Mouse (Mus musculus): ENCODE data around the gene Gimap7. TPM values are rescaled to one million over a fixed set of nuclear protein-coding genes. Genes with fewer than 3 reads are reported as not detected.
"Not testable (repeated sequence)": the region's sequence is repeated elsewhere in the genome, so short reads cannot be mapped to it uniquely, and the experiment has no call there.

Gene Gimap7
- total RNA-seq (2021), result not detected
- long read RNA-seq, experiment 1, result 0 reads
- long read RNA-seq, experiment 2, result 0 reads

DNA sequence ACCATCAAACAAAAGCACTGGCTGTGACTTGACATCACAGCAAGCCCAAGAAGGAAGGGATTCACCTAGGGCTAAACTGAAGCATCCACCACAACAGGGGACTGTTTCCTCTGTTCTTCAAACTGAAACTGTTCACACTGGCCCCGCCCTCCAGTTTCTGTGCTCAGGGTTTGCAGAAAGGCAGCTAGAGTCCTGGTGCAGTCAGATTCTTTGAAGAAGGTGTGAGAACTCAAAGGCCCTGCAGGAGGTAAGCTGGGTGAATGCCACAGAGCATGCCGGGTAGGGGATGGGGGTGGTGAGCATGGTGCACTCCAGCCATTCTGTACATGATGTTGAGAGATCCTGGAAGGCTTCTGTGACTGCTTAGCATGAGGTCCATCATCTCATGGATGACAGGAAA is at the start of gene Gimap7, which contains the start of gene Gm28053:
Gimap7 (plus strand) TSS at position 167 of the 400 bp plus-strand sequence.
Gm28053 (plus strand) TSS at position 153 of the 400 bp plus-strand sequence.
- no peak for DNase-seq

DNA sequence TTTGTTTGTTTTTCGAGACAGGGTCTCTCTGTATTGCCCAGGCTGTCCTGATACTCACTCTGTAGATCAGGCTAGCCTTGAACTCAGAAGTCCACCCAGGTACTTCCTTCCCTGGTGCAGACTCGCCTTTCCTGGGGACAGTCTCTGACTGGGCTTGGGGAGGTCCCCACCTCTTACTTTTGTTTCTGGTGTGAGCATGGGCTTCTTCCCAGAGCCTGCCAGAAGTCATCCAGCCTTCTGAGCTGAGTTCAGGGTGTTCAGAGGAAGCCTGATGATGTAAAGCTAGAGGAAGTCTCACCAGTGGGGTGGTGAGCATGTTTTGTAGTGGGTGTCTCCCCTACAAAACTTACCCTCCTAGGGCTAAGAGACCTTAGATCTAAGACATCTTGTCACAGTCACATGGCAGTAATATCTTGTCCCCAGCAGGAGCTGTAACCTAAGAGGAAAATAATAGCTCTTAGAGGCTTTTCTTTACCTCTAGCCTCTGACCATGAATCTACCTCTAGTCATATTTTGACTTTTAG is 48.9 kb upstream of the Gimap7 start:
- DNase-seq, result no peak

DNA sequence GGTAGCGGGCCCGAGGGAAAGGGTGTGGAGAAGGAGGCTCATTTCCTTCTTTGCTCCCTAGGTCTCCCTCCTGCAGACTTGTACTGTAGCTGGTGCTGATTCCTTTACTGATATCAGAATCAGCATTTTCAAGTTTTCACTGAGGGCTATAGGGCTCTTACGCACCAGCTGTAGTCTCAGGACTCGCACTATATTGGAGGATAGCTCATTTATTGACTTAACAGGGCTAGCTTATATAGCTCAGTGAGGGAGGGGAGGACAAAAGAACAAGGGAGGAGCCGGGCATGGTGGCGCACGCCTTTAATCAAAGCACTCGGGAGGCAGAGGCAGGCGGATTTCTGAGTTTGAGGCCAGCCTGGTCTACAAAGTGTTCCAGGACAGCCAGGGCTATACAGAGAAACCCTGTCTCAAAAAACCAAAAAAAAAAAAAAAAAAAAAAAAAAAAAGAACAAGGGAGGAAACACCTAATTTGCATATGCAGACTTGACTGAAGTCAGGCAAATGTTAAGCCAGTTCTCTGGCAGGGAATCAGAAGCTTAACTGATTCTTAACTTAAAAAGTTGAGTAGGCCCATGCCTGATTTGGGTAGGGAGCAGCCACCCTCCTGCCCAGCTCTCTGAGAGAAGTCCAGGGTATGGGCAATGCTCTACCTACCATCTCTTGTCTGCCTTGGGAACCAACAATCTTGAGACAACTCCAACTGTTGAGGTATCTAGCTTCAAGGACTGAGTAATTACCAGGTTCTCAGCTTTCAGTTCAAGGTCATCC is 43.9 kb upstream of the Gimap7 start:
- DNase-seq, result no peak

DNA sequence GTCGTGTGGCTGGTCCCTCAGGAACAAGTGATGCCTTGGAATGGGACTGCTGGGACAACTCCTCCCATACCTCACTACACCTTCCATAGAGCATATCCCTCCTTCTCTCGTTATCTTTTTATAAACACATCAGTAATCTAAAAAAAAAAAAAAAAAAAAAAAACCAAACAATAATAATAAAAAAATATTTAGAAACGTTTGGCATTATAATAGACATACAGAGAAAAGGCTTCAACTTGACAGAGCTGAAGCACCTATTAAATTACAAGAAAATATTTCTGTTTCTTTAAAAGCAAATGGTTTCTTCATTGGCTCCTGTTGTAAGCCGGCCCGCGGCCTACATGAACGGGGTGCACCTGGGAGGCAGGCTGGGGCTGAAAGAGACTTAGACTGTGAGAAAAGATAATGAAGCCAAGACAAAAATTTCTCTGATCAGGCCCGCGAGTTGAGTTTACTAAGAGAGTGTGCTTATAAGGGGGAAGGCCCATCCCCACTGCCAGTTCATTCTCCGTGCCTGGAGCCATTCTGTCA is 43.0 kb upstream of the Gimap7 start:
- DNase-seq, result no peak

DNA sequence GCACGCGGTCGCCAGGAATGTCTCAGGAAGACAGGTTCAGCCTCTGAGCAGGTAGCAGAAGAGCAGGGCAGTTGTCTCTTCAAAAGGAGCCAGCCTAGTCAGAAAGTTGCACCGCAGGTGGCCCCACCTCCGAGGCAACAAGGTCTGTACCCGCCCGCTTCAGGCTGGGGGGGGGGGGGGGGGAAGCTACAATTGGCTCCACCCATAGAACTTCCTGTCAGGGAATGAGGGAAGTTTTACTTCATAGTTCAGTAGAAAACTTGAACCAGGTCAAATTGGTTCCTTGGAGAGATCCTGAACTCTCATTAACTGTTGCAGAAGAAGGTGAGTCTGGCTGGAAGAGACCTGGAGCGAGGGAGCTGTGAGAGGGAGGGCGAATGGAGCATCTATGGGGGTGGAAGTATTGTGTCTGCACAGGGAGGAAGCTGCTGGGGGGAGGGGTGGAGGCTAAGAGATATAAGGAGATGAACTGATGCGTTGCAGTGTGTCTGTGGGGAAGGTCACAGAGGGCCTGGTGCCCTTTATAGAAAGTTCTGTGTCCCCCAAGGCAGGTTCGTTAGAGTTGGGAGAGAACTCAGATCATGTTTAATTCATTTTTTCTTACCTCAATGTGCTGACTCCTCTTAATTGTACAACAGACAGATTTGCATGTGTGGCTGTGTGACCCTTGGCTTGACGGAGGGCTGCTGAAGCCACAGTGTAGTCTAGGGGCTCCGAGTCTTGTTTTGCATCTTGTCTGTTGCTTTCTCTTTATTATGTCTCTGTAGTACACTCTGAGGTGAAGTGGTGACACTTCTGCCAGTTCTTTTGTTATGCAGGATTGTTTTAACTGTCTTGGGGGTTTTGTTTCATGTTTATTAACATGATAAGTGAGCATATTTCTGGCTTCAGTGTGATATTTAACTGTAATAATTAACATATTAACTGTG is 42.2 kb upstream of the Gimap7 start, which contains the start of gene Gimap9:
Gimap9 (plus strand) TSS at position 199 of the 929 bp plus-strand sequence.
- no peak for DNase-seq

DNA sequence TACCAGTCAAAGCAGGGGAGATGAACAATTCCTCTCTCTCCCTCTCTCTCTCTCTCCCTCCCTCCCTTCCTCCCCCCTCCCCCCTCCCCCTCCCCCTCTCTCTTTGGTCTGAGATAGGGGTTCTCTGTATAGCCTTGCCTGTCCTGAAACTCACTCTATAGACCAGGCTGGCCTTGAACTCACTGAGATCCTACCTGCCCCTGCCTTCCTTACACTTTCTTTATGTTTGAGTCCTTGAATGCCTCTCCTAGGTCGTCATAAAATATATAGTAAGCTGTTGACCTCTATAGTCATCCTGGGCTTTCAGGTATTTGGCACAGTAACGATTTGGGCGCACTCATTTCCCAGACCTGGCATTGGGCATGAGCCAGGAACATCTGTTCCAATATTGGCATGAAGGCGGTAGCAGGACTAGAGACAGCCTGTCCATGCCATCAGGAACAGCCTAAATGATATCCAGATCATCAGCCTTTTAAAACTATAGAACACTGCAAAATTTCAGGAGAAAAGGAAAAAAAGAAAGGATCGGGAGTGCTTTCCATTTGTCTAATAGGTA is 41.5 kb upstream of the Gimap7 start:
- DNase-seq, result no peak

DNA sequence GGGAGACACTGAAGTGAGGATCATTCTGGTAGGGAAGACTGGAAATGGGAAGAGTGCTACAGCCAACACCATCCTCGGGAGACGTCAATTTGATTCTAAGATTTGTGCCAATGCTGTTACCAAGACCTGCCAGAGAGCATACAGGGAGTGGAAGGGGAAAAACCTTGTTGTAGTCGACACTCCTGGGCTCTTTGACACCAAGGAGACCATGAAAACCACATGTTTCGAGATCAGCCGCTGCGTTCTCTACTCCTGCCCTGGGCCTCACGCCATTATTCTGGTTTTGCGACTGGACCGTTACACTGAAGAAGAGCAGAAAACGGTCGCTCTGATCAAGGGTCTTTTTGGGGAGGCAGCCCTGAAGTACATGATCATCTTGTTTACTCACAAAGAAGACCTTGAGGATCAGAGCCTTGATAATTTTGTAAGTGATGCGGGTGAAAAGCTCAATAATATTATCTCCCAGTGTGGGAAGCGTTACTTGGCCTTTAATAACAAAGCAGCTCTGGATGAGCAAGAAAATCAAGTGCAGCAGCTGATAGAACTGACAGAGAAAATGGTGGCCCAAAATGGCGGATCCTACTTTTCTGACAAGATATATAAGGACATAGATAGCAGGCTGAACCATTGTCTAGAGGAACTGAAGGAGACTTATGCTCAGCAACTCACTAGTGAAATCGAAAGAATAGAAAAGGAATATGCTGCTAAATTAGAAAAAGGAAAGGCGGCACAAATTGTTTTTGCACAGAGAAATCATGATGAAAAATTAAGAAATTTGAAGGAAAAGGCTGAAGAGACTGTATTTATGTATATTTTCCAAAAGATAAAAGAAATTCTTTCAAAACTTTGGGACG is 40.7 kb upstream of the Gimap7 start:
- DNase-seq, result no peak

DNA sequence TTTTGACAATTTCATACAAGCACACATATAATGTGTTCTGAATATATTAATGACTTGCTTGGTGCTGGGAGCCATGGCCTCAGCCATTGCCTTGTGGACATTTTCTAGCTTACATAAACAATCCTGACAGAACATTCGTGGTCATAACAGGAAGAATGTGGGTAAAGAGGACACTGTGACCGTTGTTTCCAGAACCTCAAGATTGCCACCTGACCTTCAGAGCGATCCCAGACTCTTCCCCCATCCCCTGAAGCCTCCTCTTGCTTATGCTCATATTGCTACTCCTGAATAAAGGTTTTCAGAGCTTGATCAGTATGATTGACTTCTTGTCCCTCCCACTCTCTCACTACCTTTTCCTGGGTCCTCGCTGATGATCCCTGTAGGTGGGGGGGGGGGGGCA is 40.0 kb upstream of the Gimap7 start:
- DNase-seq, result no peak

DNA sequence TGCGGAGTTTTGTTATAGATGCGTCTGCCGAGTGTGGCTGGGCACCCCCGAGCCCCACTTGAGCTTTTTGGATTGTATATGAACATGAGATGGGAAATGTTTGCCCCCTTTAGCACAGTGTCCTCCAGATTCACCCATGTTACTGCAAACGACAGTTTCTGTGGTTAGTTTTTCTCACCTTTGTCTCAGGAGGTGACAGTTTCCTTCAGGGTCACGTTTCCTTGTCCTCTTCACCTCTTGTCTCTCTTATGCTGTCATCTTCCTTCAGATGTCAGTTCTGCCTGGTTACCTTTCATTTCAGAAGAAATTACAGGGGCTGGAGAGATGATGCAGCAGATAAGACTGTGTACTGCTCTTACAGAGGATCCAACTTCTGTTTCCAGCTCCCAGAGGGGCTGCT is 38.7 kb upstream of the Gimap7 start:
- DNase-seq, result no peak

DNA sequence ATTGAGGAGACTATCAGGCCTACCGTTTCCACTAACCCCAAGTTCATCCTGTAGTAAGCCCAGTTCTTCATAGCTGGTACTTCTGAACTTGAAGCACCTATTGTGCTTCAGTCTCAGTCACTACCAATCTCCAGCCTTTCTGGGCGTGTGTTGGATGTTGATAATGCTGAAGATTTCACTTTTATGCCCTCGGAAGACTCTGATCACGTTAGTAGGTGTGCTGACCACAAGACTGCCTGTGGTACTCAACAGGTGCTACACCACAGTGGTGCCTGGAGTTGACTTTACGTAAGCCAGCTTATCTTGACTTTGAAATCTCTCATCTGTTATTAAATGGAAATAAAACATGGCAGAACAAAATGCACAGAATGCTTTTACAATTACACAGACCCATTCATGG is 38.0 kb upstream of the Gimap7 start:
- no peak for DNase-seq

DNA sequence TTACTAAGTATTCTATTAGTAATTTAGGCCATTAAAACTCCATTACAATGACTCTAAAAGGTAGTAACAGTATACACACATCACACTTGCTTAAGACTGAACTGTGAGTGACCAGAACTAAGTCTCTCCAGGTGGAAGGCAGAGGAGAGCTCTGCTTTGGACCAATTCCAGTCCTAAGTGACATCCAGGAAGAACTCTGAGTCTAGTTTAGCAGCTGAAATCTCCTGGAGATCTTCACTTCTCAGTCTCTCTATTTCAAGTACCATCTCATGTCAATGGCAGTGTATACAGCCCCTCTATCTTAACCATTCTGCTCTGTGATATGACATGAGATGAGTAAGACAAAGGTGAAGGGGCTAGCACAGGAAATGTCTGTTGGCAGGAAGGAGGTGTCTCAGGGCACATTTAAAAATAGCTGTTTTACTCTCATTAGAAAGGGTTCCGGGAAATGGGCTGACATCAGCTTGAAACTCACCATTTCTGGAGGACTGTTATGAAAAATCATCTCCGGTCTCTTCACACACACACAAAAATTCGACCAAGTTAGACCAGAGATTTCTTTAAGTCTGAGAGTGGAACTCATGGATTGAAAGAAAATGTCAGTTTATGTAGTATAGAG is 36.8 kb upstream of the Gimap7 start:
- DNase-seq, result no peak

DNA sequence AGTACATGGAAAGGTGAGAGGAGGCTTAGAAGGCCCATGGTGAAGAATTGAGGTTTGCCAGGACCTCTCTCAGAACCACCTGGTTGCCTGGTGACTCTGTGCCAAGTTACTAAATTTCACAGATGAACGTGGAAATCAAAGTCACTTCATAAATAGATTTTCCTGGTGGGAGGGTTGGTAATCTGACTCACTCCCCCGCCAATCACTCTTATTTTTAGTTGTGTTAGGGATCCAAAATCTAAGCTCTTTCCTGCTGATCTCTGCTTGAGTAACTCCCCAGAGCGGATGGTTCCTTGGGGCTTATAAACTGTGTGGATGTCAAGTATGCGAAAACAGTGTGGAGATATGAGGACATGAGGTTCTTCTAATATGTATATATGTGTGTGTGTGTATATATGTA is 36.1 kb upstream of the Gimap7 start:
- no peak for DNase-seq

DNA sequence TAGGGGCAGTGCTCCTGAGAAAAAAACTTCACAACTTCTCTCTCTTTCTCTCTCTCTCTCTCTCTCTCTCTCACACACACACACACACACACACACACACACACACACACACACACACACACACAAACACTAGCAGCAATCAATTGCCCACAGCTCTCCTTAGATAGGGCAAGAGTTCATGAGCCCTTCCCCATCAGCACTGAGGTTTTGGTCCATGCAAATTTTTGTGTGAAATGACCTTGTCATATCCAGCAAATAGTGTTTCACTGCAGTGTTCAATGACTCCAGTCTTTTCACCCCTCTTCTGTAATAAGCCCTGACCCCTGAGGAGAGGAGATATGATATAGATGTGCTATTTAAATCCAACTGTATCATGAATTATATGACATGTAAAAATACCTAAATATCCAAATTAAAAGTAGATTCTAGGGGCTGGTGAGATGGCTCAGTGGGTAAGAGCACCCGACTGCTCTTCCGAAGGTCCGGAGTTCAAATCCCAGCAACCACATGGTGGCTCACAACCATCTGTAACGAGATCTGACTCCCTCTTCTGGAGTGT is 35.1 kb upstream of the Gimap7 start:
- DNase-seq, result not testable (repeated sequence)

DNA sequence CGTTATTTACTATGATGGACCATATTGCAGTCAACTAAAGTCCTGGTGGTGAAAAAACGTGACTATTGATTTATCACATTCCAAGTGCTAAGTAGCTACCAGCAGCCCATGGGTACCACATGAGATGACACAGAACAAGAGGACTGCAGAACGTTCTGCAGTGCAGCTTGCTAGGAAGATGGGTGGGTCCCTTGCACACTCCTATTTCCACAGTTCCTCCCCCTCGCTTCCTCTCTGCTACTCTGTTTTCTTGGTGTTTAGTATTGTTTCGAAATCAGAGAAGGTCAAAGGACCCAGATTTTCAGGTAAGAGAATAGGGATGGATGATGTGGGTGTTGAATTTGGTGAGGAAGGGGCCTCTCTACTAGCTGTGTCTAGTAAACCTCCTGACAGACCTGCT is 34.1 kb upstream of the Gimap7 start, which contains the start of gene Gimap4:
Gimap4 (plus strand) TSS at position 231 of the 400 bp plus-strand sequence.
- no peak for DNase-seq

DNA sequence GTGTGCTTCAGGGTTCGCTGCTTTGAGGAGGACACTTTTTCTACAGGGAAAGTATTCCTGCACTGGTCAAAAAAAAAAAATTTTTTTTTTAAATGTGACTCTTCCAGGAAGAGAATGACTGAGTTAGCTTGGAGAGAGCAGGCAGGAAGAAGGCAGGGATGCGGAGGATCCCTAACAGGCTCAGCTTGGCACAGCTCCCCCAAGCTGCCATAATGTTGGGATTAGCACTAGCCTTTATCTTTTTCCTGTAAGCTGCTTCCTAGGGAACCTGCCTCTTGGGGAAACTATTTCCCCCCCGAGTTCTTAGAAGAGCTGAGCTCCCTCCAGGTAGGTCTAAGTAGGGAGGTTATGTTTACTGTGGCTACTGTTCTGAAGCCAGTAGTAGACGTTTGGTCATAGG is 33.6 kb upstream of the Gimap7 start:
- DNase-seq, result no peak

DNA sequence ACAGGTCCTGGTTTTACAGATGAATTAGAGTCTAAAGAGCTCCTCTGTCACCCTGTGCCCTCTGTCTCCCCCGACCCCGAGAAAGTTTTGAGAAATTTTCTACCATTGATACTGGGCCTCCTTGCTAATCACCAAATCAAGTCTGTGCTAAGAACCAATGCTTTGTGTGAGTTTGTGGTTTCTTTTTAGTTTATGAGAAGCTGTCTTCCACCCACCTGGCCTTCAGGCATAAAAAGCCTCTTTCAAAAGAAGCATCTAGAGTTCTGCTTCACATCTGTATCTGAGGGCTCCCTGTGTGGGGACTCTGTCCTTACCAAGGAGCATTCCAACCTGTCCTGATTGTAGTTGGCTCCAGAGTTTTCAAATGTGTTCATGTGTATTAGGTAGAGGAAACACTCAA is 33.2 kb upstream of the Gimap7 start:
- DNase-seq, result no peak

DNA sequence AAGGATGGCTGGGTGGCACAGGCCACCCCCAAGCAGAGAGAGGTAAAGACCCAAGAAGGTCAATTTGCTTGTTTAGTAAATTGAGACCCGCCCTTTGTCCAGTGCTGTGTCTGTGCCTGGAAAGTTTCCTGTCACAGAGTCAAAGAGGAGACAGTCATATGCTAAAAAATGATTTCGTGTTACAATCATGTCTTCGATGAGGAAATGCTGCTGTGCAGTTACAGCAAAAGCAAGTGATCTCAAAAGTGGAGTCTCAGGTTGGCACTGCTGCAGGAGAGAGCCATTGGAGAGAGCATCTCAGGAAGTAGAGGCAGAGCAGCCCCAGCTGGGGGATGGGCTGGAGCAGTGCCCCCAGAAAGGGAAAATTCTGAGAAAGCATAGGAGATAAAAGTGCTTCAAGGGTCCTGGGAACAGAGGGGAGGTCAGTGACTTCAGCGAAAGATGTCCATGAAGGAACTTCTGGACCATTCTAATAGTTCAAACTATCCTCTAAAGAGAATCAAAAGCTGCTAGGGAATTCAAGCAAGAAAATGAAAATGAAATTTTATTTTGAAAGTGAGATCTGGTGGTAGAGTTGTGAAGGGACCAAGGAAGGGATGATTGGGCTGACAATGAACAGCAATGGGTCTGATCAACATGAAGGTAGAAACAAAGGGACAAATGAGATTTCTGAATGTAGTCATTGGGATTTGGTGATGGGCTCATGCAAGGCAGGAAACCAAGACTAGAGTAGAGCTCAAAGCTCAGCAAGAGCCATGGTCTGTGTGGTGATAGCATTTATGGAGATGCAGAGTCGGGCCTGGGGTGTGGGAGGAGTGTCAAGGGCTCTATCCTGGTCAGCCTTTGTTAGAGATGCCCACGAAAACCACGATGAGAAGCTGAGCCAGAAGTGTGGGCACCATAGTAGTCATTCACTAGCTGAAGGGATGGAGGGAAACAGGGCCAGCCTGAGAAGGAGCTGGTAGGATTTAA is 32.4 kb upstream of the Gimap7 start:
- DNase-seq, result no peak

DNA sequence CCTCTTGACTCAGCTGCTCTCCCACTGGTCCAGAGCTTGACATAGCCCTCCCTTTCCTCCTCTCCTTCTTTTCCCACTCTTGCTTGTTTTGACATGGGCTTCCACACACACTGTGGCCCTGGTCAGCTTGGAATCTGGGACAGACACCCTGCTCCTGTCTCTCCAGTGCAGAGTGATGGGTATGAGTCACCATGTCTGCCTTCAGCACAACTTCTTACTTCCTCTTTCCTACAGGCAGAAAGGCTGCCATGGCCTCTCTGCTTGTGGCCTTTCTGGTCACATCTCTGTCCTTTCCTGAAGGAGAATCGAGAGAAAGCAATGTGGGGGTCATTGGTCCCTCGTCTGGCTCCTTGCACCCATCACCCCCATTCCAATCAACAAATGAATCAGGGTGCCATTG is 31.3 kb upstream of the Gimap7 start:
- no peak for DNase-seq

DNA sequence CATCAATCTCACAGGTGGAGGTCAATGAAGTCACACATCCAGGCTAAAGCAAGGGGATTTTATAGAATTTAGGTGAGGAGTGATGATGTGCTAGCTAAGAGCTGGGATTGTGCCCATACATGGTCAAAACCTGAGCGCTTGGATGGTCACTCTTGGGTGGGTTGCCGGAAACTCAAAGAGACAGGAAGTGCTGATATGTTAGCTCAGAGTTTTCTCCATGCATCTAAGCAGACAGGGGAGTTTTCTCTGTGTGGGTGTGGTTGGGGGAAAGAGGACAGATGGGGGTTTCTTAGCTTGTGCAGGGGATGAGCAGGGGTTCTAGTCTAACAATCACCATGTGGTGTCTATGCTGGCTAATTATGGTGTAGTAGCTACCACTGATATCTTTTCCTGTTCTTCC is 29.1 kb upstream of the Gimap7 start:
- DNase-seq, result no peak
